Mouse (Mus musculus): ENCODE data around the gene Opalin.

Gene Opalin

DNA sequence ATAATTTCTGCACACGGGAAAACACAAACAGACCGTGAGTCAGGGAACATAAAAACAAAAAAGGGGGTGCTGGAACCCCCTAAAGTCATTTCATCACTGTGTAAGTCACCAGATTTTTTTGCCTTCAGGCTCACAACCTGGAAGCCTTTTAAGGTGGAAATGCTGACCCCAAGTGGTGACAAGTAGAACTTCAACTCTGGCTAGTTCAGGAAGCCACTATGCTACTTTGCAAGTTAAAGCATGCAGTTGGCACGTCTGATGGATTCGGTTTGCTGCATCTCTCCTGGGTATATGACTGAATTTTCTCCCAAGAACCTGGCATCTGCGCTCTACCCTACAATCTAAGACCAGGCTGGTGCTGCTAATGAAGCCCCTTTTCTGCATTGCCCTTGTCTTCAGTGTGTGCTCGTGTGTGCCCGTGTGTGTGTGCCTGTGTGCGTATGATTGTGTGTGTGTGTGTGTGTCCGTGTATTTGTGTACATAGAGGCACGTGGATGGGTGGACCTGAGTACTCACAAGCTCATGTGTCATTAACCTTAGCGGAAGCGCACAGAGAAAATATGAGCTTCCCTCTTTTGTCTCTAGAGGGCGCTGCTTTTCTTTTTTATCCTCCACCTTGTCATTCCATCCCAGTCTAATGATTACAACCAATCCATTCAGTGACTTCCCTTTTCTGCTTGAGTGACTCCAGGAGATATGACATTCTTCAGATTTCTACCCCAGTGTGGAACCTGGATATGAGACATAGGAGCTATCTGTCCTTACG lies 60.8 kb downstream of the Opalin start:
- no peak for DNase-seq (ENCODE audit: low spot score in 2 of 2)

DNA sequence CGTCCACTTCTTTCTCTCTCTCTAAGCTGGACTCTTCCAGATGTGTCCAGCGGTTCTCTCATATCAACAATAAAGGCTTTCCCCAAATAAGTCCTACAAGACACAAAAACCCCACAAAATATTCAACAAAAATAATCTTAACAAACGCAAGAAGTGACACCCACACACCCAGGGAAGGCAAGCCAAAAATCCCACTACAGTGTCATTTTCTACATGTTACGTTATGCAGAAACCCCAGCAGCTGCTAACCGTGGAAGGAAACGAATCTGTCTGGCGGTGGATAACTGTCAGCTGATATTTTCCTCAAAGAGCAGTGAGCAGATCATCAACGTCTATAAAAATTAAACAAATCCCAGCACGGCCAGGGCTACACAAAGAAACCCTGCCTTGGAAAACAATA lies 62.9 kb downstream of the Opalin start:
- DNase-seq (ENCODE audit: low spot score in 2 of 2): no peak

DNA sequence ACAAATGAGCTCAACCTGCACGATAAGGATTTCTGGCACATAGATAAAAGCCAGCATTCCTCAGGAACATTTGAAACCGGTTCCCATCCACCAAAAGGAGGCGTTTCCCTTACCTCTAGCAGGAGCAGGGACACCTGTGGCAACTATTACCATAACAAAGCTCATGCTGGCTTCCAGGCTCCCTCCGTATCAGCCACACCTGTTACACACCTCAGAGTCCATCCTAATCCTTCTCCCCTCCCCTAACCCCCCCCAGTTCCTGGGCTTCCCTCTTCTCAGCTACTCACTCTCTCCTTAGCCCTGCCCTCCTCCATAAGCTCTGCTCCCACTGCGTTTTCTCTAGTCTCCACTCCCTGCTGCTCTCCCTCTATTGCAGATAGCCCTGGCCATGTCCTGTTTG lies 63.3 kb downstream of the Opalin start:
- DNase-seq (ENCODE audit: low spot score in 2 of 2): no peak

Data from urinary bladder, adult 18-20 months (tissue).